18 mouse cellular contexts compared by ENCODE assay signal in the genomic region with DNA sequence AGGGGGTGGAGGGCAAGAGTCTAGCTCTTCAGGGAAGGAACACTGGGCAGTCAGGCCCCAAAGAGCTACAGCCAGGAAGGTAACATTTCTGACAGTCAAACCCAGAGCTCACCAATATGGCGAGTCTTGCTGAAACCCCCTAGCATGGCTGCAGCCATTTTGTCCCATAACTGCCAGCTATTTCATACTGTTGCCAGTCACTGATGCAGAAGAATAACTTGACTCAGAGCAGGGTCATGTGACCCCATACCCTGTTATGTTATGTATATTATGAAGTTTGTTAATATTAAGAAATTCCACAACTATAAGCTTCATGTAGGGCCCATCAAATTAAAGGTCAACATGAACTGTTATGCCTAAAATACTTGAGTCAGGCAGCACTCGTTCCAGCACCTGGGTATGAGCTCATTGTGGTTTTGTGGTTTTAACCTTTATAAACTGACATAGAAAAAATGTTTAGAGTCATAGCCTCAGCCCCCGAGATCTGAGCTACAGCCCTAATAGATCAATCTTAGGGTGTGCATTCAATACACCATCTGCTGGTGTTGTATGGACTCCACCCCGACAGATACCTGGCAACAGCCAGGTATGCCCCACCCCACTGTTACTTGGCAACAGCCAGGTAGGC. TPM values are rescaled to one million over a fixed set of nuclear protein-coding genes. Genes with fewer than 3 reads are reported as not detected.
DNase-seq lines count a peak whose midpoint lies in the region; ATAC-seq lines count a peak whose summit lies in the region.
"Had no signal": no experiment of that assay in that cellular context is flagged by ENCODE, and none has a peak within 500 bp of the region (broad histone marks: within the 10 kb centered on the region; RNA-seq: fewer than 3 reads in every experiment).

No protein-coding gene starts in this region.

- no peaks in the 10 kb centered on the region for H3K9me3 ChIP-seq in neural tube, embryonic 13.5 days
- no peaks in the 10 kb centered on the region for H3K9me3 ChIP-seq in neural tube, embryonic 15.5 days (replicated peaks)
- H3K9me3 ChIP-seq: limb, embryonic 15.5 days had no signal

- H3K4me1 ChIP-seq in neural tube, embryonic 13.5 days (replicated peaks), result peaks cover 38% of the 10 kb centered on the region
- H3K4me1 ChIP-seq in neural tube, embryonic 15.5 days, result peaks cover 37% of the 10 kb centered on the region

- 0 out of 2 replicates have a peak overlapping the region, but pooled peaks have one; percentile 77 for H3K27ac ChIP-seq in neural tube, embryonic 13.5 days (replicated peaks)
- no peak overlapping the region for H3K27ac ChIP-seq in neural tube, embryonic 15.5 days (replicated peaks)
- H3K27ac ChIP-seq: heart, adult 2 months; hindbrain, embryonic 14.5 days; limb, embryonic 15.5 days had no signal

- ATAC-seq in neural tube, embryonic 13.5 days (ENCODE audit: low read depth), result no peak
- no peak for ATAC-seq in neural tube, embryonic 15.5 days (ENCODE audit: low FRiP score)
- ATAC-seq: forebrain, embryonic 14.5 days; midbrain, embryonic 16.5 days; Patski had no signal

- H3K36me3 ChIP-seq in neural tube, embryonic 13.5 days, result no peaks in the 10 kb centered on the region
- H3K36me3 ChIP-seq in neural tube, embryonic 15.5 days, result no peaks in the 10 kb centered on the region
- H3K36me3 ChIP-seq: limb, embryonic 15.5 days had no signal

- H3K9ac ChIP-seq in neural tube, embryonic 13.5 days, result no peak overlapping the region
- H3K9ac ChIP-seq in neural tube, embryonic 15.5 days (replicated peaks), result no peak overlapping the region
- H3K9ac ChIP-seq: hindbrain, embryonic 14.5 days; limb, embryonic 15.5 days had no signal

- 84% methylated on average over 4 of the region's 4 CpGs for WGBS in neural tube, embryonic 13.5 days
- WGBS in neural tube, embryonic 15.5 days, result 82% methylated on average over 4 of the region's 4 CpGs

- H3K4me3 ChIP-seq in neural tube, embryonic 13.5 days, result no peak overlapping the region
- no peak overlapping the region for H3K4me3 ChIP-seq in neural tube, embryonic 15.5 days (replicated peaks)
- H3K4me3 ChIP-seq: heart, adult 2 months; limb, embryonic 15.5 days had no signal

- no peaks in the 10 kb centered on the region for H3K27me3 ChIP-seq in neural tube, embryonic 13.5 days
- no peaks in the 10 kb centered on the region; the same call in 1 of the 2 replicates for H3K27me3 ChIP-seq in neural tube, embryonic 15.5 days (replicated peaks)

- DNase-seq in A20 (ENCODE audit: low read depth, low spot score), result peak; percentile 88
- peak; percentile 50 for DNase-seq in T-cell, adult 2 months (ENCODE audit: low spot score)
- DNase-seq in naive thymus-derived CD4-positive, alpha-beta T cell, adult 2 months (ENCODE audit: low read depth), result peak; percentile 40
- no peak for DNase-seq in gastrocnemius, postnatal 4 days (ENCODE audit: low spot score in 2 of 2)
- DNase-seq in adrenal gland, postnatal 25 days, result no peak
- DNase-seq in adrenal gland, postnatal 4 days (ENCODE audit: low spot score in 2 of 2), result no peak
- DNase-seq: cerebellum, adult 18-20 months; heart, adult 2 months; kidney, adult 2 months; kidney, postnatal 36 days; lung, adult 18-20 months had no signal

- H3K4me2 ChIP-seq in neural tube, embryonic 13.5 days, result no peak overlapping the region
- H3K4me2 ChIP-seq in neural tube, embryonic 15.5 days, result no peak overlapping the region
- H3K4me2 ChIP-seq: hindbrain, embryonic 14.5 days; limb, embryonic 15.5 days had no signal

RNA-seq across cellular contexts. Expression of gene Parp1, which starts 22.7 kb away (rescaled TPM):
- 114 TPM in 2 replicates for polyA plus RNA-seq in neural tube, embryonic 13.5 days (2015; fragmentation: Nextera tagmentation; extraction: Ambion mirVana)
- 89.1 and 93.8 TPM in 2 replicates for polyA plus RNA-seq in neural tube, embryonic 15.5 days (2015; fragmentation: Nextera tagmentation; extraction: Ambion mirVana)
- 10 to 100 TPM; 81.5 to 86.3 TPM for total RNA-seq in gastrocnemius, postnatal 4 days (2021)
- 92.2 and 114 TPM in 2 replicates for total RNA-seq in adrenal gland, postnatal 25 days (2021)
- 100 to 1,000 TPM; 120 to 131 TPM for total RNA-seq in adrenal gland, postnatal 4 days (2021)

Comparison
In these comparisons a context has a peak if more than half of its experiments do, and no peak if none do; other contexts are left out.
1. DNase-seq: peak in A20 (single experiment), T-cell, adult 2 months (single experiment) and naive thymus-derived CD4-positive, alpha-beta T cell, adult 2 months (single experiment); none in gastrocnemius, postnatal 4 days (0 of 2), adrenal gland, postnatal 25 days (single experiment) and adrenal gland, postnatal 4 days (0 of 2).